Mouse (Mus musculus) heart, postnatal 14 days (tissue): ENCODE measurements around the gene Sftpd. TPM values are rescaled to one million over a fixed set of nuclear protein-coding genes. Genes with fewer than 3 reads are reported as not detected.

Experiments
- total RNA-seq, 2 experiments: library from RNA; stranded (reverse); gene quantifications; 2 replicates each; pipeline ENCODE4 v1.2.3; 2021

The Sftpd gene
- total RNA-seq, 2 experiments from 2014 or later, result 0.86 TPM; not detected in 1

Other genes starting within 250 kb of the Sftpd start
- 10 to 100 TPM; 27.9 to 28.7 TPM for gene Tspan14, start 218.3 kb downstream of the Sftpd start, total RNA-seq
- 10 to 100 TPM; 17.1 to 22.2 TPM for gene Fam213a, start 171.4 kb downstream of the Sftpd start, total RNA-seq
- not detected for gene Dydc2, start 115.9 kb downstream of the Sftpd start, total RNA-seq
- not detected for gene Dydc1, start 112.2 kb downstream of the Sftpd start, total RNA-seq
- gene Mat1a, start 80.1 kb downstream of the Sftpd start, total RNA-seq, result under 1 TPM in 1 of 2 experiments, not detected in 1; 0.15 TPM
- gene Sftpa1, start 53.4 kb downstream of the Sftpd start, total RNA-seq, result 1 to 10 TPM in 1 of 2 experiments, not detected in 1; 3.4 TPM
- not detected for gene Mbl1, start 33.7 kb downstream of the Sftpd start, total RNA-seq
- gene Gm2832, start 93.7 kb upstream of the Sftpd start, total RNA-seq, result not detected
- gene Gm5798, start 163.5 kb upstream of the Sftpd start, total RNA-seq, result not detected
- not detected for gene Gm7945, start 201.2 kb upstream of the Sftpd start, total RNA-seq
- gene Gm6482, start 223.1 kb upstream of the Sftpd start, total RNA-seq, result not detected